Mouse (Mus musculus): Measurements from ENCODE around the gene Fmo5. TPM values are rescaled to one million over a fixed set of nuclear protein-coding genes. Genes with fewer than 3 reads are reported as not detected.

The Fmo5 gene
- total RNA-seq, 2 experiments from 2014 or later, result 13.8 to 13.9 TPM

Small RNAs within 50 kb of the gene (microRNA-seq; reads per million reads assigned to microRNA genes)
- 2.0 to 3.6 reads per million in 2 experiments for gene Mir7225 (ENCODE audit: borderline number of aligned reads in 2 of 2)

Other genes with a start within 250 kb of the Fmo5 start
- not detected for gene Olfr1402, start 206.8 kb upstream of the Fmo5 start, total RNA-seq (2021)
- gene Chd1l, start 18.6 kb upstream of the Fmo5 start, total RNA-seq (2021), result 10 to 100 TPM; 10.4 to 12.3 TPM
- 10 to 100 TPM; 22.4 to 29.2 TPM for gene Prkab2, start 29.4 kb downstream of the Fmo5 start, total RNA-seq (2021)
- gene Gm17651, start 45.9 kb downstream of the Fmo5 start, total RNA-seq (2021), result not detected